Mouse (Mus musculus) kidney, postnatal 0 days (tissue): ENCODE results near the gene Ppp1r14d. TPM values are rescaled to one million over a fixed set of nuclear protein-coding genes. Genes with fewer than 3 reads are reported as not detected.

ENCODE experiments used
- ATAC-seq: fragments of 200-750 bp; cut with Nextera tagmentation; replicated peaks from 2 replicates; pipeline ENCODE4 v1.8.0; 2017; ENCODE audit warnings: low read depth, moderate number of reproducible peaks, moderate TSS enrichment, moderate library complexity; ENCODE audit not compliant: low FRiP score
- DNase-seq: peaks from one replicate; pipeline ENCODE4 v3.0.0-alpha.2; 2016; ENCODE audit warnings: low spot score
- H3K27ac ChIP-seq: fragments of 300-500 bp; sonication (generic); 2 replicates; pipeline ENCODE4 v1.5.1; 2014; ENCODE audit warnings: mild to moderate bottlenecking
- H3K27me3 ChIP-seq: fragments of 300-500 bp; sonication (generic); 2 replicates; pipeline ENCODE4 v1.6.1; 2014; ENCODE audit warnings: low read length, mixed read lengths; ENCODE audit not compliant: insufficient read depth
- H3K36me3 ChIP-seq: fragments of 300-500 bp; sonication (generic); 2 replicates; pipeline ENCODE4 v1.6.1; 2014; ENCODE audit warnings: low read length, mixed read lengths; ENCODE audit not compliant: insufficient read depth
- H3K4me1 ChIP-seq: fragments of 300-500 bp; sonication (generic); replicated peaks from 2 replicates; pipeline ENCODE4 v1.6.1; 2014; ENCODE audit warnings: antibody characterized with exemption, low read length, mixed read lengths; ENCODE audit not compliant: insufficient read depth
- H3K4me2 ChIP-seq: fragments of 300-500 bp; sonication (generic); 2 replicates; pipeline ENCODE4 v1.6.1; 2014; ENCODE audit warnings: mild to moderate bottlenecking, low read length, moderate library complexity, mixed read lengths
- H3K4me3 ChIP-seq: fragments of 300-500 bp; sonication (generic); replicated peaks from 2 replicates; pipeline ENCODE4 v1.5.1; 2014; ENCODE audit warnings: low read depth, low read length
- H3K9ac ChIP-seq: fragments of 300-500 bp; sonication (generic); 2 replicates; pipeline ENCODE4 v1.6.1; 2014; ENCODE audit warnings: low read depth, low read length
- H3K9me3 ChIP-seq: fragments of 300-500 bp; sonication (generic); replicated peaks from 2 replicates; pipeline ENCODE4 v1.6.1; 2016; ENCODE audit warnings: low read length, inconsistent platforms, mixed read lengths
- CTCF ChIP-seq: IDR thresholded peaks from 2 replicates; pipeline ENCODE4 v1.5.1; 2016; ENCODE audit warnings: antibody characterized with exemption, low read depth, mild to moderate bottlenecking, moderate library complexity
- WGBS: fragments of 180-500 bp; shearing (Covaris S2); extraction: QIAGEN DNeasy Blood & Tissue Kit; methylation state at CpG from one replicate; pipeline ENCODE4 v1.1.7; 2014; 5-methylcytosine and 5-hydroxymethylcytosine counted together
- polyA plus RNA-seq: library from polyadenylated mRNA; unstranded; fragments of >200 nt; fragmentation: Nextera tagmentation; extraction: Ambion mirVana; gene quantifications from 2 replicates; pipeline ENCODE4 v1.2.1, GENCODE M21; 2015

Gene Ppp1r14d
- polyA plus RNA-seq, 1 experiment from 2014 or later: 1.0 TPM

DNA sequence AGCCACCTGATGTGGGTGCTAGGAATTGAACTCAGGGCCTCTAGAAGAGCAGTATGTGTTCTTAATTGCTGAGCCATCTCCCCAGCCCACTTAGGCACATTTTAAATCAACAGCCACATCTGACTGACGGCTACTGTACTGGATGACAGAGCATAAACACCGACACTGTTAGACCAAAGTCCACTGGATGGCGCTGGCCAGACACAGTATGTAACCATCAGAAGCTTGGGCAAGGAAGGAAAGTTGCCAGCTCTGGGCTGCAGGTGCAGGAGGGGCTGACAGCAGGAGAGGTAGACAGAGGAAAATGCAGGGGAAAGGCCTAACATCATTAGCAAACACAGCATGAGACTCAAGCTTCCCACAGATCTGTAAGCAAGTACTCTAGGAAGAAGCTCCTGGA is 52.9 kb downstream of the Ppp1r14d start:
- no peak for ATAC-seq
- WGBS: 48% methylated on average over 3 of the region's 3 CpGs
- no peak for DNase-seq
- Histone ChIP-seq H3K9me3 (no peaks in the 10 kb centered on the region), H3K27ac (no peak overlapping the region), H3K4me3 (no peak overlapping the region), H3K36me3 (peaks cover 8% of the 10 kb centered on the region; the same call in 1 of the 2 replicates), H3K4me2 (no peak overlapping the region), H3K9ac (no peak overlapping the region), H3K4me1 (peaks cover 16% of the 10 kb centered on the region), H3K27me3 (no peaks in the 10 kb centered on the region)
- 0 out of 2 replicates have a peak, but pooled peaks have one; percentile 25 for TF ChIP-seq CTCF

DNA sequence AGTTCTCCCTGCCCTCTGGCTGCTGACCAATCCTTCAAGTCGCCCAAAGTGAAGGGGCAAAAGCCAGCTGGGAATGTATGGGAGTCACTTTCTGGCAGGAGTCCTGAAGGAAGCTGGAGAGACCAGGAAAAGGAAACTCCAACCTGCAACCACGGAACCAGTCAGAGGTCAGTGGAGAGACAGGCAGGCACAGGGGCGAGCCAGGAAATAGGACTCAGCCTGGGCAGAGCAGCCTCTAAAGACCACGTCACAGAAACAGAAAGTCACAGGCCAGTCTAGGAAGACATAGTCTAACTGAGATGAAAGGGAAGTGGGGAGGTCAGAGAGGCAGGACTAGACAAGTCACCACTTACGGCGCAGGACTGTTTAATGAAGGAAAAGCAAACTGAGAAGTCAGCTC is 54.1 kb downstream of the Ppp1r14d start:
- Histone ChIP-seq H3K27ac (no peak overlapping the region), H3K9me3 (no peaks in the 10 kb centered on the region), H3K36me3 (peaks cover 8% of the 10 kb centered on the region; the same call in 1 of the 2 replicates), H3K9ac (no peak overlapping the region), H3K4me2 (no peak overlapping the region), H3K27me3 (no peaks in the 10 kb centered on the region), H3K4me1 (peaks cover 16% of the 10 kb centered on the region), H3K4me3 (no peak overlapping the region)
- ATAC-seq (no peak), DNase-seq (peak; percentile 39)
- 48% methylated on average over 6 of the region's 6 CpGs for WGBS
- no peak for TF ChIP-seq CTCF

DNA sequence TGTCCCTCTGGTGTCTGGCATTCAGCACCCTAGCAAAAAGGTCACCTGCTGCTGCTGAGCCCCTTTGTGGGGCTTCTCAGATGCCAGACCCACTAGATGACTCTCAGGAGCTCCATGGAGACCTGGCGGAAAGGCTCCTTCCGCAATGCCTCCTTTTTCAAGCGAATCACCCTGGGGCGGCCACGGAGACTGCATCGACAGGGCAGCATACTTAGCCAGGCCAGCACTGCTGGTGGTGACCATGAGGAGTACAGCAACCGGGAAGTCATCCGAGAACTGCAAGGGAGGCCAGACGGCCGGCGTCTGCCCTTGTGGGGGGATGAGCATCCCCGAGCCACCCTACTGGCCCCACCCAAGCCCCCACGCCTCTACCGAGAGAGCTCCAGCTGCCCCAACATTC is 54.8 kb downstream of the Ppp1r14d start:
- DNase-seq: no peak
- no peaks in the 10 kb centered on the region for H3K27me3 ChIP-seq
- no peak overlapping the region; the same call in 1 of the 2 replicates for H3K27ac ChIP-seq
- ATAC-seq: no peak
- TF ChIP-seq CTCF: no peak
- 45% methylated on average over 14 of the region's 14 CpGs for WGBS
- H3K36me3 ChIP-seq: peaks cover 4% of the 10 kb centered on the region; the same call in 1 of the 2 replicates
- no peak overlapping the region for H3K4me3 ChIP-seq
- peaks cover 16% of the 10 kb centered on the region for H3K4me1 ChIP-seq
- no peaks in the 10 kb centered on the region for H3K9me3 ChIP-seq
- H3K4me2 ChIP-seq: no peak overlapping the region
- H3K9ac ChIP-seq: no peak overlapping the region

DNA sequence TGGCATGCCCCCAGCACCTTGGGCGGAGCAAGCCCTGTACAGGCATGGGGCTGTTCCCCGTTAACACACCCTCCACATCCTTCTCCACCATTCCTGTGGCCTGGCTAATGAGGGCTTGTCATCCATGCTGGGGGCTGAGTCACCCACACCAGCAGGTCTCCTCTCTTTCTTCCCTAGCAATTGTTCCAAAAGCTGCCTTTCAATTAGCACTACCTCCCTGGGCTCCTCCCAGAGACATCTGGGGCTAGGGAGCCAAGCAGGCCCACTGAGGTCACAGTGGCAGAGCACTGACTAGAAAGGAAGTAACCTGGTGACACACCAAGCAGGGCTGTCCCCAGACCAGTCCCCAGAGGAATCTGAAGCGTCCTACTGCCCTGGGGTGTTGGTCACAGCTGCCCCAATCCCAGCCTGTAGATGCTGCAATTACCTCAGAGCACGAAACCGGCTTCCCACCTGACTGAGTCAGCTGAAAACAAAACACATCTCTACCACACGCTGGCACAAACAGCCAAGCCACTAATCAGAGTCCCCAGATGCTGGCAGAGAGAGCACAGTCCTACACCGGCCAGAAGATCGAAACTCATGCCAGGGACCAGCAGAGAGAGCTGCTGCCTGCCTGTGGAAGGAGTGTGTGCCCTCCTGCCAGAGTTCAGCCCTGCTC is 55.6 kb downstream of the Ppp1r14d start, which contains the start of gene Gm14137:
Gene Gm14137 (plus strand): TSS at position 519 of the 661 bp plus-strand sequence.
- H3K9ac ChIP-seq: no peak within 1 kb of the TSS
- 42% methylated on average over 8 of the region's 8 CpGs for whole genome bisulfite sequencing

DNA sequence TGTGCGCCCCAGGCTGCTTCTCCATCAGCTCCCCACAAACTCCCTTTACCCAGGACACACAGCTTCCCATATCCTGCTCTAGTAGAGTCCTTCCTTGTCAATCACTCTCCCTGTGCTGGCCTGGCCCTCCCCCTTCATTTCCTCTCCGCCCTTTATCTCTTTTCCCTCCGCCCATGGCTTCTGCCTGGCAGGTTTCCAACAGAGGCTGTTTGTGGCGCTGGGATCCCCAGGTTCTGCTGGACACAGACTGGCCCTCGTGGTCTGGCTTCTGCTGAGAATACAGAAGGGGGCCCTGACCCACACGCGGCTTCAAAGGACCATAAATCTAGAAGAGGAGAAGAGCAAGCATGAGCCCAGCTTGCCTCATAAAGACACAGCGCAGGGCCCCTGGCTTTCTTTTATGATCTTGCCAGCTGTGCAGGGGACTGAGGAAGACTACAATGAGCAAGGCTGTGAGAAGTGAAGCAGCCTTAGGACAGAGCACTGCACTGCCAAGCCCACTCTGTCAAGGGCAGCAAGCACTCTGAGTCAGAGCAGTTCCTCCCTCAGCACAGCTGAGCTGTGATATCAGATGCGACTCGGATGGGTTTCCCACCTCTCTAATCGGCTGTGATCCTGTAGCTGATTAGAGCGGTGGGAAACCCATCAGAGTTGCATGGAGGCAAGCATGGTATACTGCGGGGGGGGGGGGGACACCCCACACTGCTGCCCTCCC is 56.7 kb downstream of the Ppp1r14d start:
- WGBS: 13% methylated on average over 13 of the region's 13 CpGs
- Histone ChIP-seq H3K27ac (peak overlapping the region; percentile 55; the same call in 1 of the 2 replicates), H3K4me3 (no peak overlapping the region), H3K9me3 (no peaks in the 10 kb centered on the region), H3K4me2 (no peak overlapping the region; the same call in 1 of the 2 replicates), H3K4me1 (peaks cover 18% of the 10 kb centered on the region), H3K36me3 (no peaks in the 10 kb centered on the region), H3K27me3 (no peaks in the 10 kb centered on the region), H3K9ac (no peak overlapping the region)
- DNase-seq (peak; percentile 85), ATAC-seq (peak; percentile 47)
- no peak for TF ChIP-seq CTCF

More for the DNA sequence above, 55.6 kb downstream of the Ppp1r14d start, which contains the start of gene Gm14137:
- DNase-seq (no peak), ATAC-seq (no peak; the same call in 1 of the 2 replicates)
- TF ChIP-seq CTCF: no peak
- H3K9me3 ChIP-seq: no peaks in the 10 kb centered on the region
- no peak within 1 kb of the TSS for H3K4me3 ChIP-seq
- no peaks in the 10 kb centered on the region for H3K27me3 ChIP-seq
- no peak within 1 kb of the TSS for H3K4me2 ChIP-seq
- H3K4me1 ChIP-seq: peaks cover 16% of the 10 kb centered on the region
- H3K36me3 ChIP-seq: no peaks in the 10 kb centered on the region
- H3K27ac ChIP-seq: no peak within 1 kb of the TSS; the same call in 1 of the 2 replicates

DNA sequence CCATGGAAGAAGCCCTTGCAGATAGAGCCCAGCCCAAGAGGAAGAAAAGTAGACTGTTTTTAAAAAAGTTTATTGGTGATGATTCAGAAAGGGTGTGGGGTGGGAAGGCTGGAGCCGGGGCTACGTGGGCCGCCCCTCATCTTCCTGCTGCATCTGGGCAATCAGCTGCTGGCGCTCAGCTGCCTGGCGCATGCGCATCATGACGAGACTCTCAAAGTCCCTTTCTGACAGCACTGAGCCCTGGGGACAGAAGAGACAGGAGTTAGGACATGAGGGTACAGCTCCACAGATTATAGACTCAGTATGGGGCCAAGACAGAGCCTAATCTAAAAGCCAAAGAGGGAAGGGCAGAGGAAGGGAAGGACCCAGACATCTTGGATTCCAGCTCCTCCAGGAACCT is 57.3 kb downstream of the Ppp1r14d start:
- 84% methylated on average over 7 of the region's 7 CpGs for WGBS
- no peak overlapping the region for H3K4me3 ChIP-seq
- TF ChIP-seq CTCF: no peak
- H3K36me3 ChIP-seq: no peaks in the 10 kb centered on the region
- ATAC-seq (no peak), DNase-seq (no peak)
- H3K4me2 ChIP-seq: no peak overlapping the region
- no peak overlapping the region; the same call in 1 of the 2 replicates for H3K27ac ChIP-seq
- H3K9me3 ChIP-seq: no peaks in the 10 kb centered on the region
- peaks cover 23% of the 10 kb centered on the region for H3K4me1 ChIP-seq
- no peaks in the 10 kb centered on the region for H3K27me3 ChIP-seq
- H3K9ac ChIP-seq: no peak overlapping the region
